Mouse (Mus musculus) ES-E14 (cell line): ENCODE results near the gene Klf17. TPM values are rescaled to one million over a fixed set of nuclear protein-coding genes. Genes with fewer than 3 reads are reported as not detected.
"Not testable (repeated sequence)": the region's sequence is repeated elsewhere in the genome, so short reads cannot be mapped to it uniquely, and the experiment has no call there.

Experiments used
- DNase-seq: peaks from one replicate; pipeline ENCODE4 v3.0.0-alpha.2; 2013; ENCODE audit warnings: low read depth, low spot score
- H3K27ac ChIP-seq: 2 replicates; pipeline ENCODE4 v1.5.1; 2012; ENCODE audit warnings: low read depth, mild to moderate bottlenecking, low read length, moderate library complexity, mixed read lengths; ENCODE audit not compliant: poor library complexity, insufficient read depth, severe bottlenecking
- H3K36me3 ChIP-seq: 2 replicates; pipeline ENCODE4 v1.6.1; 2012; ENCODE audit warnings: mild to moderate bottlenecking, low read length, moderate library complexity, mixed read lengths; ENCODE audit not compliant: control insufficient read depth, poor library complexity, insufficient read depth, severe bottlenecking
- H3K4me1 ChIP-seq, 2 experiments: fragments of 150-350 bp in 1 of 2; sonication (generic) in 1 of 2; 2 replicates each; pipeline ENCODE4 v1.6.1; 2012; ENCODE audit warnings: low read length in 2 of 2, mild to moderate bottlenecking in 1 of 2, mixed read lengths in 1 of 2; ENCODE audit not compliant: control insufficient read depth in 2 of 2, insufficient read depth in 2 of 2, poor library complexity in 1 of 2
- H3K4me3 ChIP-seq, 2 experiments: fragments of 150-350 bp in 1 of 2; sonication (generic) in 1 of 2; 2 replicates each; pipeline ENCODE4 v1.5.1; 2012; ENCODE audit warnings: low read length in 2 of 2, low read depth in 1 of 2, mild to moderate bottlenecking in 1 of 2, mixed read lengths in 1 of 2; ENCODE audit not compliant: insufficient read depth in 1 of 2, poor library complexity in 1 of 2, severe bottlenecking in 1 of 2
- H3K9ac ChIP-seq: 2 replicates; pipeline ENCODE4 v1.6.1; 2012; ENCODE audit warnings: low read depth, mild to moderate bottlenecking, low read length, mixed read lengths; ENCODE audit not compliant: poor library complexity, insufficient read depth, severe bottlenecking
- H3K9me3 ChIP-seq: fragments of 150-350 bp; sonication (generic); 2 replicates; pipeline ENCODE4 v1.6.1; 2012; ENCODE audit warnings: low read depth, mild to moderate bottlenecking, low read length; ENCODE audit not compliant: control insufficient read depth, insufficient read depth
- CHD2 ChIP-seq: IDR thresholded peaks from 2 replicates; pipeline ENCODE4 v1.6.1; 2014; ENCODE audit warnings: mild to moderate bottlenecking, low read depth, low read length, inconsistent platforms
- HCFC1 ChIP-seq: IDR thresholded peaks from 2 replicates; pipeline ENCODE4 v1.6.1; 2012; ENCODE audit warnings: low read length, inconsistent platforms, borderline replicate concordance; ENCODE audit not compliant: insufficient read depth
- MAFK ChIP-seq: IDR thresholded peaks from 2 replicates; pipeline ENCODE4 v1.6.1; 2014; ENCODE audit warnings: mild to moderate bottlenecking, low read depth, low read length, inconsistent platforms; ENCODE audit not compliant: insufficient read depth
- ZC3H11A ChIP-seq: IDR thresholded peaks from 2 replicates; pipeline ENCODE4 v1.6.1; 2012; ENCODE audit warnings: low read depth, mild to moderate bottlenecking, inconsistent platforms, low read length, borderline replicate concordance
- ZNF384 ChIP-seq: IDR thresholded peaks from 2 replicates; pipeline ENCODE4 v1.6.1; 2012; ENCODE audit warnings: low read depth, low read length, inconsistent platforms
- in situ Hi-C, 2 experiments: fragments of 600-800 bp; cut with MboI; formaldehyde crosslinking; loops; one replicate each; pipeline ENCODE4 v1.15.1; 2025; ENCODE audit warnings: low sequenced_read_pairs in 2 of 2, inconsistent platforms in 1 of 2; ENCODE audit not compliant: unreplicated experiment in 2 of 2
- total RNA-seq: library from RNA; depleted of rRNA; stranded (reverse); fragments of 300-350 nt; gene quantifications from 2 replicates; pipeline ENCODE4 v1.2.3, GENCODE M21; 2012

Klf17 gene
- total RNA-seq, 1 experiment = 0.76 TPM

GRCm38 (mm10) chr4:117770935-117771334 is 5.5 kb upstream of the Klf17 start:
- Histone ChIP-seq H3K4me1 (no peaks in the 10 kb centered on the region), H3K9ac (no peak overlapping the region), H3K36me3 (no peaks in the 10 kb centered on the region), H3K4me3 (no peak overlapping the region), H3K27ac (no peak overlapping the region), H3K9me3 (no peaks in the 10 kb centered on the region)
- peak; percentile 84 for DNase-seq
- in situ Hi-C loops = no loop called here
- TF ChIP-seq ZC3H11A (peak; percentile 73; the same call in 1 of the 2 replicates), CHD2 (no peak), ZNF384 (no peak)

- H3K4me1 ChIP-seq = no peaks in the 10 kb centered on the region
- no peak for DNase-seq
- no peak overlapping the region for H3K27ac ChIP-seq
- H3K9ac ChIP-seq = no peak overlapping the region
- in situ Hi-C loops = no loop called here
- no peak overlapping the region for H3K4me3 ChIP-seq
- no peak for TF ChIP-seq ZC3H11A
- TF ChIP-seq MAFK = no peak
- TF ChIP-seq CHD2 = no peak
- no peak for TF ChIP-seq ZNF384
- no peak for TF ChIP-seq HCFC1
- H3K36me3 ChIP-seq = no peaks in the 10 kb centered on the region
- no peaks in the 10 kb centered on the region for H3K9me3 ChIP-seq
Observed at GRCm38 (mm10) chr4:117760151-117760550, 5.3 kb downstream of the Klf17 start.

- H3K9ac ChIP-seq, H3K36me3 ChIP-seq, H3K4me1 ChIP-seq, DNase-seq, H3K4me3 ChIP-seq, H3K27ac ChIP-seq, H3K9me3 ChIP-seq, in situ Hi-C loops: not testable (repeated sequence)
Observed at GRCm38 (mm10) chr4:117752469-117752868, 13.0 kb downstream of the Klf17 start.

GRCm38 (mm10) chr4:117737559-117737958 is 27.9 kb downstream of the Klf17 start:
- H3K9ac ChIP-seq = no peak overlapping the region
- no peaks in the 10 kb centered on the region for H3K4me1 ChIP-seq
- no peaks in the 10 kb centered on the region for H3K9me3 ChIP-seq
- H3K4me3 ChIP-seq = no peak overlapping the region
- peak; percentile 36 for DNase-seq
- no peak overlapping the region for H3K27ac ChIP-seq
- in situ Hi-C loops = no loop called here
- no peaks in the 10 kb centered on the region for H3K36me3 ChIP-seq
- no peak for TF ChIP-seq MAFK
- no peak for TF ChIP-seq ZNF384
- TF ChIP-seq ZC3H11A = no peak
- TF ChIP-seq HCFC1 = no peak
- TF ChIP-seq CHD2 = no peak

GRCm38 (mm10) chr4:117731926-117732325 is 33.5 kb downstream of the Klf17 start:
- TF ChIP-seq CHD2 = no peak
- no peak for TF ChIP-seq ZNF384
- TF ChIP-seq HCFC1 = no peak
- TF ChIP-seq ZC3H11A = no peak
- no peak for TF ChIP-seq MAFK
- no peak overlapping the region for H3K9ac ChIP-seq
- H3K36me3 ChIP-seq = no peaks in the 10 kb centered on the region
- in situ Hi-C loops = no loop called here
- no peak overlapping the region for H3K27ac ChIP-seq
- no peaks in the 10 kb centered on the region; a peak in 1 of 4 replicates for H3K4me1 ChIP-seq
- no peak for DNase-seq
- H3K4me3 ChIP-seq = no peak overlapping the region
- no peaks in the 10 kb centered on the region for H3K9me3 ChIP-seq
